Mouse (Mus musculus) embryonic facial prominence, embryonic 11.5 days (tissue): Measurements from ENCODE around the gene Fras1. TPM values are rescaled to one million over a fixed set of nuclear protein-coding genes. Genes with fewer than 3 reads are reported as not detected.

Experiments
- ATAC-seq: fragments of 200-750 bp; cut with Nextera tagmentation; replicated peaks from 2 replicates; pipeline ENCODE4 v1.8.0; 2017; ENCODE audit warnings: low read depth; ENCODE audit not compliant: insufficient number of reproducible peaks, low FRiP score, low TSS enrichment
- DNase-seq: peaks from one replicate; pipeline ENCODE4 v3.0.0-alpha.2; 2015; ENCODE audit warnings: low spot score
- H3K27ac ChIP-seq: fragments of 300-500 bp; sonication (generic); replicated peaks from 2 replicates; pipeline ENCODE4 v1.5.1; 2014; ENCODE audit warnings: mild to moderate bottlenecking, low read depth, low read length, control low read depth
- H3K27me3 ChIP-seq: fragments of 300-500 bp; sonication (generic); 2 replicates; pipeline ENCODE4 v1.6.1; 2014; ENCODE audit warnings: mild to moderate bottlenecking, low read length, moderate library complexity, mixed read lengths; ENCODE audit not compliant: control insufficient read depth, insufficient read depth
- H3K36me3 ChIP-seq: fragments of 300-500 bp; sonication (generic); replicated peaks from 2 replicates; pipeline ENCODE4 v1.6.1; 2014; ENCODE audit warnings: low read depth, mild to moderate bottlenecking, low read length, moderate library complexity, mixed read lengths; ENCODE audit not compliant: control insufficient read depth, insufficient read depth
- H3K4me1 ChIP-seq: fragments of 300-500 bp; sonication (generic); 2 replicates; pipeline ENCODE4 v1.6.1; 2014; ENCODE audit warnings: low read length, mixed read lengths; ENCODE audit not compliant: control insufficient read depth, insufficient read depth
- H3K4me2 ChIP-seq: fragments of 300-500 bp; sonication (generic); 2 replicates; pipeline ENCODE4 v1.6.1; 2014; ENCODE audit warnings: low read depth, mild to moderate bottlenecking, control low read depth, low read length, moderate library complexity
- H3K4me3 ChIP-seq: fragments of 300-500 bp; sonication (generic); 2 replicates; pipeline ENCODE4 v1.5.1; 2014; ENCODE audit warnings: low read depth, low read length, control low read depth
- H3K9ac ChIP-seq: fragments of 300-500 bp; sonication (generic); replicated peaks from 2 replicates; pipeline ENCODE4 v1.6.1; 2014; ENCODE audit warnings: mild to moderate bottlenecking, control low read depth, low read length
- H3K9me3 ChIP-seq: fragments of 300-500 bp; sonication (generic); replicated peaks from 2 replicates; pipeline ENCODE4 v1.6.1; 2016; ENCODE audit warnings: mild to moderate bottlenecking, low read length, inconsistent platforms, mixed read lengths; ENCODE audit not compliant: control insufficient read depth
- WGBS: fragments of 180-500 bp; shearing (Covaris S2); extraction: QIAGEN DNeasy Blood & Tissue Kit; methylation state at CpG from one replicate; pipeline ENCODE4 v1.1.7; 2014; 5-methylcytosine and 5-hydroxymethylcytosine counted together
- polyA plus RNA-seq: library from polyadenylated mRNA; unstranded; fragments of >200 nt; fragmentation: Nextera tagmentation; extraction: Ambion mirVana; gene quantifications from 2 replicates; pipeline ENCODE4 v1.2.1, GENCODE M21; 2014

Gene Fras1
- polyA plus RNA-seq, 1 experiment from 2014 or later: 15.3 TPM

GRCm38 (mm10) chr5:96365590-96365989 is 8.2 kb upstream of the Fras1 start:
- DNase-seq (no peak), ATAC-seq (no peak)
- Histone ChIP-seq H3K9ac (no peak overlapping the region), H3K4me2 (no peak overlapping the region), H3K27me3 (no peaks in the 10 kb centered on the region), H3K9me3 (no peaks in the 10 kb centered on the region), H3K4me3 (no peak overlapping the region), H3K4me1 (no peaks in the 10 kb centered on the region), H3K27ac (no peak overlapping the region), H3K36me3 (no peaks in the 10 kb centered on the region)
- 83% methylated on average over 5 of the region's 5 CpGs for WGBS

- Histone ChIP-seq H3K4me1 (no peaks in the 10 kb centered on the region), H3K36me3 (no peaks in the 10 kb centered on the region), H3K4me2 (no peak overlapping the region), H3K9ac (no peak overlapping the region), H3K4me3 (no peak overlapping the region), H3K9me3 (no peaks in the 10 kb centered on the region), H3K27ac (no peak overlapping the region), H3K27me3 (no peaks in the 10 kb centered on the region)
- DNase-seq: no peak
- ATAC-seq: no peak
These were observed 6.5 kb upstream of the Fras1 start for GRCm38 (mm10) chr5:96367260-96367659.

GRCm38 (mm10) chr5:96373106-96373505 is 649 bp upstream of the Fras1 start:
- H3K9ac ChIP-seq: peak overlapping the region; percentile 68
- H3K4me1 ChIP-seq: no peaks in the 10 kb centered on the region
- peak overlapping the region; percentile 75 for H3K4me2 ChIP-seq
- H3K27ac ChIP-seq: peak overlapping the region; percentile 72; the same call in 1 of the 2 replicates
- peak; percentile 2; the same call in 1 of the 2 replicates for ATAC-seq
- H3K36me3 ChIP-seq: no peaks in the 10 kb centered on the region
- no peaks in the 10 kb centered on the region for H3K27me3 ChIP-seq
- peak overlapping the region; percentile 59 for H3K4me3 ChIP-seq
- no peak for DNase-seq
- H3K9me3 ChIP-seq: no peaks in the 10 kb centered on the region
- WGBS: 28% methylated on average over 6 of the region's 6 CpGs

GRCm38 (mm10) chr5:96373986-96374901 is 489 bp downstream of the Fras1 start:
- no peaks in the 10 kb centered on the region for H3K9me3 ChIP-seq
- no peaks in the 10 kb centered on the region for H3K27me3 ChIP-seq
- H3K4me3 ChIP-seq: peak overlapping the region; percentile 59
- H3K9ac ChIP-seq: peak overlapping the region; percentile 68
- under 1% methylated on average over 81 of the region's 84 CpGs for WGBS
- H3K27ac ChIP-seq: peak overlapping the region; percentile 72
- H3K4me2 ChIP-seq: peak overlapping the region; percentile 75
- ATAC-seq (peak; percentile 92), DNase-seq (peak; percentile 86)
- H3K4me1 ChIP-seq: no peaks in the 10 kb centered on the region
- H3K36me3 ChIP-seq: no peaks in the 10 kb centered on the region

GRCm38 (mm10) chr5:96375391-96375831 is 1.7 kb downstream of the Fras1 start:
- DNase-seq (peak; percentile 39), ATAC-seq (no peak)
- Histone ChIP-seq H3K36me3 (no peaks in the 10 kb centered on the region), H3K4me3 (peak overlapping the region; percentile 59), H3K27ac (no peak overlapping the region), H3K9me3 (no peaks in the 10 kb centered on the region), H3K27me3 (no peaks in the 10 kb centered on the region), H3K4me1 (no peaks in the 10 kb centered on the region), H3K9ac (peak overlapping the region; percentile 68), H3K4me2 (peak overlapping the region; percentile 75)
- 3% methylated on average over 8 of the region's 17 CpGs for WGBS

GRCm38 (mm10) chr5:96376216-96376615 is 2.5 kb downstream of the Fras1 start:
- H3K4me3 ChIP-seq: no peak overlapping the region; the same call in 1 of the 2 replicates

GRCm38 (mm10) chr5:96386138-96386933 is 12.6 kb downstream of the Fras1 start:
- H3K27ac ChIP-seq: no peak overlapping the region
- H3K36me3 ChIP-seq: no peaks in the 10 kb centered on the region; the same call in 1 of the 2 replicates
- H3K4me2 ChIP-seq: no peak overlapping the region
- H3K27me3 ChIP-seq: no peaks in the 10 kb centered on the region
- 73% methylated on average over 15 of the region's 15 CpGs for WGBS
- H3K9ac ChIP-seq: no peak overlapping the region
- DNase-seq: no peak
- H3K4me3 ChIP-seq: no peak overlapping the region
- ATAC-seq: no peak
- no peaks in the 10 kb centered on the region for H3K4me1 ChIP-seq
- H3K9me3 ChIP-seq: no peaks in the 10 kb centered on the region

More at GRCm38 (mm10) chr5:96376216-96376615, 2.5 kb downstream of the Fras1 start:
- WGBS: 49% methylated on average over 4 of the region's 4 CpGs
- H3K27ac ChIP-seq: no peak overlapping the region
- H3K9ac ChIP-seq: no peak overlapping the region
- no peak overlapping the region; the same call in 1 of the 2 replicates for H3K4me2 ChIP-seq
- H3K4me1 ChIP-seq: no peaks in the 10 kb centered on the region
- H3K36me3 ChIP-seq: no peaks in the 10 kb centered on the region
- no peaks in the 10 kb centered on the region for H3K27me3 ChIP-seq
- no peaks in the 10 kb centered on the region for H3K9me3 ChIP-seq
- ATAC-seq (no peak), DNase-seq (peak; percentile 26)
